Mouse (Mus musculus): ENCODE data around the gene Rbp3. TPM values are rescaled to one million over a fixed set of nuclear protein-coding genes. Genes with fewer than 3 reads are reported as not detected.

Gene Rbp3
- polyA plus RNA-seq, 1 experiment: not detected

DNA sequence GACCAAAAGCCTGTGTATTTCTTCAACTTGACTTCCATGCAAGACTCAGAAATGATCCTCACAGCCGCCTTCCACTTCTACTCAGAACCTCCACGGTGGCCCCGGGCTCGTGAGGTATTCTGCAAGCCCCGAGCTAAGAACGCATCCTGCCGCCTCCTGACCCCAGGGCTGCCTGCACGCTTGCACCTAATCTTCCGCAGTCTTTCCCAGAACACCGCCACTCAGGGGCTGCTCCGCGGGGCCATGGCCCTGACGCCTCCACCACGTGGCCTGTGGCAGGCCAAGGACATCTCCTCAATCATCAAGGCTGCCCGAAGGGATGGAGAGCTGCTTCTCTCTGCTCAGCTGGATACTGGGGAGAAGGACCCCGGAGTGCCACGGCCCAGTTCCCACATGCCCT lies 21.9 kb upstream of the Rbp3 start:
- no peaks in the 10 kb centered on the region for H3K27me3 ChIP-seq (ENCODE audit: control insufficient read depth, insufficient read depth, low read length)
- H3K4me1 ChIP-seq (ENCODE audit: control insufficient read depth, insufficient read depth, insufficient read length, low read length): no peaks in the 10 kb centered on the region
- H3K36me3 ChIP-seq (ENCODE audit: control insufficient read depth, insufficient read depth, low read length): no peaks in the 10 kb centered on the region
- 48% methylated on average over 17 of the region's 17 CpGs for WGBS
- no peak for TF ChIP-seq POLR2A (IDR thresholded peaks at IDR 0.05; ENCODE audit: low read depth, low read length)
- no peak for TF ChIP-seq CTCF (IDR thresholded peaks at IDR 0.05; ENCODE audit: extremely low read depth, insufficient read length, insufficient replicate concordance, low read depth, low read length)
- H3K4me3 ChIP-seq (ENCODE audit: low read depth, low read length): no peak overlapping the region
- no peak overlapping the region for H3K27ac ChIP-seq (ENCODE audit: insufficient read depth, low read depth, low read length)

DNA sequence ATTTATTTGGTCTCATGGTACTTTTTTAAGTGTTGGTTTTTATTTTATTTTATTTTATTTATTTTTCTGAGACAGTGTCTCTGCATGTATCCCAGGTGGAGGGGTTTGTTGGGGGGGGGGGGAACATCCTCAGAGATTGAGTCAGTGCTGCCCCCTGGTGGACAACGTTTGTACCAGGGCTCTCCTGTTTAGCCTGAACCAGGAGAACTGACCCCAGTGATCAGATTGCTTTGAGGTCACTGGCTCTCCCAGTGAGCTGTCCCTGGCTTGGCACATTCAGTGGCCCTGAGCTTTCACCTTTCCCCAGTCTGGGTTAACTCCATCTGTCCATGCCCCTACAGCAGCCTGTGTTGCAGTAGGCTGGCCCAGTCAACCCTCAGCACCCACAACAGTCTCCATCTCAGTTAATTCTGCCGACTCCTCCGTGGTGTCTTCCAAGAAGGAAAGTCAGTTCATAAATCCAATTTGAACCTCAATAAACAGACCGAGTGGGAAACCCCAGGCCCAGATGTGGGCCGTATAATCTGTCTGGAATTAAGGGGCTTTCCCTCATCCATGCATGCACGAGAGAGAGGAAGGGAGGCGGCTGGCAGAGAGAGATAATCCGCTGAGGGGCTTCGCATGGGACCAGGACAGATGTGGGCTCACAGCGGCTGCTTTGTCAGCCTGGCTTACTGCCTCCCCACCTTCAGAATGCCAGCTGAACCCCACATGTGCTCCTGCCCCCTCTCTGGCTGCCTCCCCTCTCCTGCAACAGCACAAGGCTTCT lies 20.7 kb upstream of the Rbp3 start:
- Histone ChIP-seq H3K4me1 (ENCODE audit: control insufficient read depth, insufficient read depth, insufficient read length, low read length) (no peaks in the 10 kb centered on the region), H3K36me3 (ENCODE audit: control insufficient read depth, insufficient read depth, low read length) (no peaks in the 10 kb centered on the region), H3K4me3 (ENCODE audit: low read depth, low read length) (no peak overlapping the region), H3K27ac (ENCODE audit: insufficient read depth, low read depth, low read length) (no peak overlapping the region), H3K27me3 (ENCODE audit: control insufficient read depth, insufficient read depth, low read length) (no peaks in the 10 kb centered on the region)
- peak; percentile 32; the same call in 1 of the 2 replicates for TF ChIP-seq CTCF (IDR thresholded peaks at IDR 0.05; ENCODE audit: extremely low read depth, insufficient read length, insufficient replicate concordance, low read depth, low read length)
- TF ChIP-seq POLR2A (IDR thresholded peaks at IDR 0.05; ENCODE audit: low read depth, low read length): no peak
- 59% methylated on average over 10 of the region's 10 CpGs for WGBS

DNA sequence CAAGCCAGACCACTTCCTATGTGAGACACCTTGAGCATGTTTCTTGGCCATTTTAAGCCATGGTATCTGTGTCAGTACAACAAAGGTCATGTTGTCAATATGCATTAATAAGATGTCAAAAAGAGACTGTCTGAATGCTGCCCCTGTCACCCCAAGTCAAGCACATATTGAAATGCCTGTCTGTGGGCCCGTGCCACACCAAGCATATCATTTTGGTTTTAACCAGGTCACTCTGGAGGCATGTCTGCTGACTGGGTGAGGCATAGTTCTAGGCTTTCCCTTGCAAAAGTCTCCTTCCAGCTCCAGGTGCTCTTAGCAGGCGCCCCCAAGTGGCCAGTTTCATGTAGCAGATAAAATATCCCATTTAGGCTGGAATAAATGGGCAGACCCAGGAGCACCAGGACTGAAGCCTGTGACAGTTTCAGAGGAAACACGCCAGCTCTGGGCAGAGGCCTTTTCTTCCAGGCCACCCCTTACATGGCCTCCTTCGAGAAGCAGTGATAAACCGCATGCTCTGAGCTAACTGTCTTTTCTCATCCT lies 20.0 kb upstream of the Rbp3 start:
- Histone ChIP-seq H3K4me3 (ENCODE audit: low read depth, low read length) (no peak overlapping the region), H3K27ac (ENCODE audit: insufficient read depth, low read depth, low read length) (no peak overlapping the region), H3K4me1 (ENCODE audit: control insufficient read depth, insufficient read depth, insufficient read length, low read length) (no peaks in the 10 kb centered on the region), H3K36me3 (ENCODE audit: control insufficient read depth, insufficient read depth, low read length) (no peaks in the 10 kb centered on the region), H3K27me3 (ENCODE audit: control insufficient read depth, insufficient read depth, low read length) (no peaks in the 10 kb centered on the region)
- TF ChIP-seq CTCF (IDR thresholded peaks at IDR 0.05; ENCODE audit: extremely low read depth, insufficient read length, insufficient replicate concordance, low read depth, low read length) (peak; percentile 27; the same call in 1 of the 2 replicates), POLR2A (IDR thresholded peaks at IDR 0.05; ENCODE audit: low read depth, low read length) (no peak)
- WGBS: 36% methylated on average over 5 of the region's 5 CpGs

DNA sequence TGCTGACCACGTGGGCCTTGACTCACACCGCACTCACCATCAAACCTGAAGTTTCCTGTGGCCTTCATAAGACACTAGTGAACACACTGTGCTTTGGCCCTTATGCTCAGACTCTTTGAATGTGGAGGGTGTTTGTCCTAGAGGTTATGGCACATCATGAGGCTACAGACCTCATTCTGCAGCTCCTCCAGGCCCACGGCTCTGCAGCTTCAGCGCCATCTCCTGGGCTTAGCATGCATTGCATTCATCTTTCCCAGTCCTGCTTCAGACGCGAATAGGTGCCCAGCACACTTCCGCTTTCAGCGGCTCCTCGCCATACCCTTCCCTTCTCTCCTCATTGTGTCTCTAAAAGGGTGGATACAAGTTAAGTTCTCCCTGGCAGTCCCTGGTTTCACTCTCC lies 14.7 kb upstream of the Rbp3 start:
- H3K4me1 ChIP-seq (ENCODE audit: control insufficient read depth, insufficient read depth, insufficient read length, low read length): no peaks in the 10 kb centered on the region
- 32% methylated on average over 9 of the region's 9 CpGs for WGBS
- no peaks in the 10 kb centered on the region for H3K36me3 ChIP-seq (ENCODE audit: control insufficient read depth, insufficient read depth, low read length)
- no peak overlapping the region for H3K27ac ChIP-seq (ENCODE audit: insufficient read depth, low read depth, low read length)
- H3K27me3 ChIP-seq (ENCODE audit: control insufficient read depth, insufficient read depth, low read length): no peaks in the 10 kb centered on the region
- TF ChIP-seq POLR2A (IDR thresholded peaks at IDR 0.05; ENCODE audit: low read depth, low read length) (no peak), CTCF (IDR thresholded peaks at IDR 0.05; ENCODE audit: extremely low read depth, insufficient read length, insufficient replicate concordance, low read depth, low read length) (peak; percentile 41; the same call in 1 of the 2 replicates)
- H3K4me3 ChIP-seq (ENCODE audit: low read depth, low read length): no peak overlapping the region

DNA sequence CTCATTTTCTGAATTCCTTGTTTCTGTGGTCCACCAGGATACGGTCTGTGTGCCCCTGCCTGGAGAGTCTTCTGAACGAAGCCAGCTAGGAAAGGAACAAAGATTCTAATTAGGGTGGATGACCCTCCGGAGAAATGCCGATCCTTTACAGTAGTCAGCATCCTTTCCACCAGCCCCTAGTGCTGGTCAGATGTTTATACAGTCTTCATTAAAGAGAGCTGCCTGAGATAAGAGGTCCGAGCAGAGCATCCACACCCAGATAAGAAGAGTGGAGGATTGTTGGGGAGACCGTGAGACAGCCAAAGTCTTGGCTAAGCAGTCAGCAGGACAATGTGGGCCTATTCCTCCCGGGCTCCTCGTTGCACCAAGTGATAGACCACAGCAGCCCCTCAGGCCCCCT lies 13.1 kb upstream of the Rbp3 start, which contains the start of gene Gdf2:
Gene Gdf2, plus strand, starts transcription at position 301 of the 400 bp plus-strand sequence.
- H3K4me1 ChIP-seq (ENCODE audit: control insufficient read depth, insufficient read depth, insufficient read length, low read length): no peaks in the 10 kb centered on the region
- H3K36me3 ChIP-seq (ENCODE audit: control insufficient read depth, insufficient read depth, low read length): no peaks in the 10 kb centered on the region
- WGBS: 39% methylated on average over 8 of the region's 8 CpGs
- no peaks in the 10 kb centered on the region for H3K27me3 ChIP-seq (ENCODE audit: control insufficient read depth, insufficient read depth, low read length)
- no peak for TF ChIP-seq POLR2A (IDR thresholded peaks at IDR 0.05; ENCODE audit: low read depth, low read length)
- TF ChIP-seq CTCF (IDR thresholded peaks at IDR 0.05; ENCODE audit: extremely low read depth, insufficient read length, insufficient replicate concordance, low read depth, low read length): no peak
- H3K27ac ChIP-seq (ENCODE audit: insufficient read depth, low read depth, low read length): no peak within 1 kb of the TSS
- no peak within 1 kb of the TSS for H3K4me3 ChIP-seq (ENCODE audit: low read depth, low read length)

DNA sequence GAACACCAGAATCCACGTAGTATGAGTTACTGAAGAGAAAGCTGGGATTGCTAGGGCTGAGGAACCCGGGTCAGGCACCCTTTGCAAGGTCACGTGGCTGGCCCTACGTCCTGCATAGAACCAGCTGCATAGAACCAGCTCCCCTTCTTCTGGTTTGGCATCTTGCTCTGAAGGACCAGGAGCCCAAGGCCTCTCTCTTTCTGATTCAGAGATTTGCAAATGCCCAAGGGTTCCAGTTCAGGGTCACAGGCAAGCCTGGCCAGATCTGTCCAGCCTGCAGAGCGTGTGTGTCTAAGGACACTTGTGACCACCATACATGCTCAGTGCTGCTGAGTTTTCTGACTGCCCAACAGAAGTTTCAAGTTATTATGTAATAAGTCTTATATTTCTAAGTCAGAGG lies 11.6 kb upstream of the Rbp3 start:
- WGBS: 64% methylated on average over 5 of the region's 5 CpGs
- Histone ChIP-seq H3K27me3 (ENCODE audit: control insufficient read depth, insufficient read depth, low read length) (no peaks in the 10 kb centered on the region), H3K4me3 (ENCODE audit: low read depth, low read length) (no peak overlapping the region), H3K27ac (ENCODE audit: insufficient read depth, low read depth, low read length) (no peak overlapping the region), H3K36me3 (ENCODE audit: control insufficient read depth, insufficient read depth, low read length) (no peaks in the 10 kb centered on the region), H3K4me1 (ENCODE audit: control insufficient read depth, insufficient read depth, insufficient read length, low read length) (no peaks in the 10 kb centered on the region)
- no peak for TF ChIP-seq CTCF (IDR thresholded peaks at IDR 0.05; ENCODE audit: extremely low read depth, insufficient read length, insufficient replicate concordance, low read depth, low read length)
- no peak for TF ChIP-seq POLR2A (IDR thresholded peaks at IDR 0.05; ENCODE audit: low read depth, low read length)

DNA sequence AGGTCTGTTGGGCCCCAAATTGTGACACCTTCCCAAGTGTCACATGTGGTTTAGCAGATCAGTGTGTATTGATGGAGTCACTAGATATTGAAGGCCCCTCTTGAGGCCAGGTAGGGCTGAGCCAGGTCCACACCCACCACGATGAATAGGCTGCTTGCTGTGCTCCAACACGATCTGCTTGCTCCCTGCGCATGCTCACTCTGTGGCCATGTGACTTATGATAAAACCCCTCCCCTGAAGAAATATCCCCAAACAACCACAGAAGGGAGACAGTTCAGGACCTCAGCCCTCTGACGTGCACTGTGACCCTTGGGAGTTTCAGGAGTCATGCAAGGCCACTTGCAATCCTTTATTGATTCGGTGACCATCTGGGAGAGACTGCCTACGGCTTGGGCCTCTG lies 7.7 kb upstream of the Rbp3 start:
- no peak overlapping the region for H3K27ac ChIP-seq (ENCODE audit: insufficient read depth, low read depth, low read length)
- no peaks in the 10 kb centered on the region for H3K36me3 ChIP-seq (ENCODE audit: control insufficient read depth, insufficient read depth, low read length)
- no peaks in the 10 kb centered on the region for H3K27me3 ChIP-seq (ENCODE audit: control insufficient read depth, insufficient read depth, low read length)
- no peak overlapping the region for H3K4me3 ChIP-seq (ENCODE audit: low read depth, low read length)
- no peaks in the 10 kb centered on the region for H3K4me1 ChIP-seq (ENCODE audit: control insufficient read depth, insufficient read depth, insufficient read length, low read length)
- TF ChIP-seq CTCF (IDR thresholded peaks at IDR 0.05; ENCODE audit: extremely low read depth, insufficient read length, insufficient replicate concordance, low read depth, low read length) (no peak), POLR2A (IDR thresholded peaks at IDR 0.05; ENCODE audit: low read depth, low read length) (no peak)
- WGBS: 51% methylated on average over 6 of the region's 6 CpGs

Data from small intestine, adult 2 months (tissue).